Mouse (Mus musculus) ovary, postnatal 36 days (tissue): Measurements from ENCODE around the gene Wwc2.

Experiments used
- DNase-seq: peaks from one replicate; pipeline ENCODE4 v3.0.0; 2022; ENCODE audit warnings: low spot score, mixed read lengths

Wwc2 gene

DNA sequence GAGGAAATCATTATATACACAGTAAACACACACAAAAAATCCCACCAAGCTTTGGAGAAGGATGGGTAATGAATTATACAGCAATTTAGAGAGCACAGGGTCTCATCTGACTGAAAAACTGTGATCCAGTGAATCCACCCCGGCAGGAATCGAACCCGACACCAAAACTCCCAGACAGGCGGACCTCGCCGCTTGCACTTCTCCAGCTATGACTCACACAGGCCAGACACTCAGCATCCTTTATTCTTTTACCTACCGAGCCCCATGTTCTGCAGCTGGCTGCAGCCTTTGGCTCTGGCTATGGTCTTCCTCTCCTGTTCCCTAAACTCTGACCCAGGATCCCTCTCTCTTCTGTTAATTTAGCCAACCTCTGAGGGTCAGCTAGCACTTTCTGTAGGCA is 85.5 kb downstream of the Wwc2 start:
- no peak for DNase-seq

DNA sequence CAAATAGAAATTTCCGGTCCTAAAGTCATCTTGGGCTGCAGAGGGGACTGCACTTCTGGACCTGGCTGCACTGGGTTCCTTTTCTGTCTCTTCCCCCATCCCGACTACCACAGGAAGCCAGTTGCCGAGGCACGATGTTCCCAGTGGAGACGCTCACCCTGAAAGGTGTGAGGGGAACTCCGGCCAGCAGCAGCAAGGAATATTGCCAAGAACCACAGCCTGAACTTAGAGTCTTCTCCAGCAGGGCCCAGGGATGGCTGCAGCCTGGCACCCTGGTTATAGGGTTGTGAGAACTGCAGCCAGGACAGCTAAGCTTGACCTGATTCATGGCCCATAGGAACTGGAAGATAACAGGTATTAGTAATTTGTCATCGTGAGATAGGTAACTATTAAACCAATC is 86.7 kb downstream of the Wwc2 start:
- no peak for DNase-seq

DNA sequence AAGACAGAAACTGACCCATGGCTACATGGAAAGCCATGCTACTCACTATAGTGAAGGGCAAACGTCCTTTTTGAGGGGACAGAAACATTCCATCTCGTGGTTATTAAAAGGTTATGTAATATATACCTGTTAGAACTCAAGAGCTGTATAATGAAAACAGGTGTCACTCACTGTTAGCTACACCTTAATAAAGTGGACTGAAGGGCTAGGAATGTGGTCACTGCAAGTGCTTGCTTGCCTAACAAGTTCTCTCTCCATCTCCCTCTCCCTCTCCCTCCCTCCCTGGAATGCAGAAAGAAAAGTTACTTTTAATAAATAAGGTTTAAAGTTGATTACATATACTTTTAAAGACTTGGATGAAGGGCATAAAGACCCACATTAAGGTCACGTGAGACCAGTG is 88.0 kb downstream of the Wwc2 start:
- no peak for DNase-seq

DNA sequence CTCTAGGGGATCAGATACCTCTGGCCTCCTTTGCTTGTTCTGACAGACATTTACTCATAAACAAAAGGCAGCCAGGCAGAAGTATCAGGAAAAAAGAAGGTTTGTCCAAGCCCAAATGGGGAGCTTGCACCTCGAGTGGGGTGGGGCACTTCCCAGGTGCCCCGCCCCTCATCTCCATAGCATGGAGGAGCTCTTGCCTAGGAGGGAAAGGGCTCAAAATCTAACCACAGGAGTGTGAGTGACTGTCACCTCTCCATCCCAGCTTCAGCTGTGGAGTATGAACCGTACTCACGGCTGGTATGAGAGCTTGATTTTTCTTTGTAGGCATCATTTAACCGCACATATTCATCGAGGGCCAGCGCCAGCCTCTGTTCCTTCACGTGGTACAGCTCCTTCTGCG is 90.4 kb downstream of the Wwc2 start:
- no peak for DNase-seq

DNA sequence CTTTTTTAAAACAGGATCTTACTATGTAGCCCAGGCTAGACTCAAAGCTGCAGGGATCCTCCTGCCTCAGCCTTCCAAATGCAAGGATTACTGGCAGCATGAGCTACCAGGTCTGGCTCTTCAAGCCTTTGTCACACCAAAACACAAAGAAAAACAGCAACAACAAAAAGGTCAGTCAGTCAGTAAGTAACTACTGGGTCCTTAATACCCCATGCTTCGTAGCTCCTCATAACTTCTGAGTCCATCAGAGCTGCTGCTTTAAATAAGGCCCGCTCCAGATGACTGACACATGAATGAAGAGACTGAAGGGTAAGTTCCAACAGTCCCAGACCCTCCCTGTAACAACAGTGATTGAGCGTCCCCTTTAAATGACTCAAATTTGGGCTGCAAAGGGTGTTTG is 90.8 kb downstream of the Wwc2 start:
- DNase-seq: no peak

DNA sequence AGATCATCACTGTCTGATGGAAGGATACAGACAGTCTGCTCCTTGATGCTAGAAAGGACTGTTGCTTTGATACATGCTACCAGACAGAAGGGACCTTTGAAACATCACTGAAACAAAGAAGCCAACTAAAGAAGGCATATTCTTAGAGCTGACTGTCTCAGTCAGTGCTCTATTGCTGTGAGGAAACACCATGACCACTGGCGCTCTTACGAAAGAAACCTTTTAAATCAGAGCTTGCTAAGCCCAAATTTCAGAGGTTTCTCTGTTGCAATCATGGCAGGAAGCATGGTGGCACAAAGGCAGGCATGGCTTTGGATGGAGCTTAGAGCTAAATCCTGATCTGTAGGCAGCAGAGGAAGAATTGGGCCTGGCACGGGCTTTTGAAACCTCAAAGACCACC is 98.3 kb downstream of the Wwc2 start:
- no peak for DNase-seq

DNA sequence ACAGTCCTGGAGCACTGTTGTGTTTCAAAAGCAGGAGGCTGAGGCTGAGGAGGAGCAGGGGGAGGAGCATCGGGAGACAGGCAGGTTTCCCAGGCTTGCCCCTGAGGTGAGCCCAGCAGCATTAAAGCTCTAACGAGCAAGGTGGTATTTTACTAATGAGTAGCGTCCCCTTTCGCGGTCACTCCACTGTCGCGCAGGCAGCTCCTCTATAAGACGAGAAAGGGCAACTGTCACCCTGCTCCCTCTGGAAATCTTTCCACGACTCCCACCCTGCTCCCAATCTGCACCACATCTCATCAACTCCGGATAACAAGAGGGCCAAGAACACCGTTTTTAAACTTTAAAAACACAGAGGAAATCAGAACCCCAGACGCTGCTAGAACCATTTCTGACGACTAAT is 99.1 kb downstream of the Wwc2 start:
- no peak for DNase-seq

DNA sequence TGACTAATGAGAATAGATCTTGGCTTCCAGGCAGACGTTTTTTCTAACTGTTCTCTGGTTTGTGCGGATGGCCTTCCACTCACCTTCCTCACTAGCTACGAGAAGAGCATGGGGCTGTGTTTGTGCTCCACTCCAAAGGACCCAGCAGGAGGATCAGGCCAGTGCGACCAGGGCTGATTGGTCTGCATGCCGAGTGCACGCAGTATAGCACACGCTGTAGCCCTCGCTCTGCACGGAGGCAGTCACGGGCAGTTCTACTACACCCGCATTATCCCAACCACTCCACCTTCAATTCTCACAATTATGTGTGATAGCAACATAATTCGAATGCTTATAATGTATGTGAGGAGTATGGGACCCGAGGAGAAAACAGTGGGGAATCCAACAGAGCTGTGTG is 99.9 kb downstream of the Wwc2 start:
- no peak for DNase-seq

DNA sequence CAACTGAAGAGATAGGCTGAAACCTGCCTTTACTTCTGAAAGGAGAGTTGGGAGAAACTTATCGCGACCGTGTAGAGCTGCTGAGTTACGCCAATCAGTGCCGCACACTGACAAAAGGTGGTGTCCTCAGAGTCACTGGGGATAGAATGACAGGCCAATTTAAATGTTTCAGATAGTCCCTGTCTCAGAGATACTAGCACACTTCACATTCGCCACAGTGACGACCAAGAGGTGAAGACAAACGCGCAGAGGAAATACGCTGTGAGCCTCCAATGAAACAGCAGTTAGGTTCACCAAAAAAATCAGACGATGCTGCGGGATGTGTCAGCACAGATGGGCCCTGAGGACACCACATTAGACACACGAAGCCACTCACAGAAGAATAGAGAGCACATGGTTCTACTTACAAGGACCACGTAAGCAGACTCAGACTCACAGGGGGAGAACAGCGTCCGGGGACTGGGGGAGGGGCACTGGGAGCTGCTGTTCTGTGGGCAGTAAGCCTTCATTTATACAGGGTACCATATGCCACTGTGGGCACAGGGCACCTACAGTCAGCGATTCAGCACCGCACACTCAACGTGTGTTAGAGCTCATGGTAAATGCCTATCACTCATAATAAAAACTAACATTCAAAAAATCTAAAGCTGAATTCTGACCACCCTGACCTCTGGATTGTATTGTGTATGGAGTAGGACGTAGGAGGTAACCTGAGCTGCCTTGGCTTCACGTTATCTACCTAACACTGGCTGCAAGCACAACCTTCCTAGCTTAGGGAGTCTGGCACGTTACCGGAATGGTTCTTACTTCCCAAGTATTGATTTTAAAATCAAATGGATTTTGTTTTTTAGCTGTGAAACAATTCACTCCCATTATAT is 100.5 kb downstream of the Wwc2 start:
- no peak for DNase-seq

DNA sequence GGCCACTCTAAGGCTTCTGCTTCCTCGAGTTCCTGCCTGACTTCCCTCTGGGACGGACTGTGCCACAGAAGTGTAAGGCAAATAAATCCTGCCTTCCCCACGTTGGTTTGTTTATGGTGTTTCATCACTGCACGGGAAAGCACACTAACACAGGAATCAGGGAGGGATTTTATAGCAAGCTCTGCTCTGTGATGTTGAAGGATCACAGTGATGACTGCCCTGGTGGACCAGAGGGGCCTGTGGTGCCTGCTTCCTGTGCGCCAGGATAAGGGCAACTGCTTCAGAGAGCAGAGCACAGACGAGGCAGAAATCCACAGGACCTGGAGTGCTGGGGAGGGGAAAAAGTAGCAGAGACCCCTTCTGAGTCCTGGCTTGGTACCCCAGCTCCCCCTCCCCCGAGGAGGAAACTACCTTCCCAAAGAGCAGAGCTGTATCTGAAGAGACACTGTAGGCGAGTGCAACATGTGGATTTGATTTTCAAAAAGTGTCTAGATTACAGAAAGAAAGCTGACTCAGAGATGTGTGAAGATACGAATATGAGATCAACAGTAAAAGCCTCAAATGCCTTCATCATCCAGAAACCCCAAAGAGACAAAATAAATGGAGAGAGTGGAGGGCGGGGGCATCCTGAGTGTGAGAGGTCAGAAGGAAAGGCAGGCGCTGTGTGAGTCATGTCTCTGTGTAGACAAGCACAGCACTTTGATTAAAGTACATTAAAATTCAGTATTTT is 101.7 kb downstream of the Wwc2 start:
- DNase-seq: no peak

DNA sequence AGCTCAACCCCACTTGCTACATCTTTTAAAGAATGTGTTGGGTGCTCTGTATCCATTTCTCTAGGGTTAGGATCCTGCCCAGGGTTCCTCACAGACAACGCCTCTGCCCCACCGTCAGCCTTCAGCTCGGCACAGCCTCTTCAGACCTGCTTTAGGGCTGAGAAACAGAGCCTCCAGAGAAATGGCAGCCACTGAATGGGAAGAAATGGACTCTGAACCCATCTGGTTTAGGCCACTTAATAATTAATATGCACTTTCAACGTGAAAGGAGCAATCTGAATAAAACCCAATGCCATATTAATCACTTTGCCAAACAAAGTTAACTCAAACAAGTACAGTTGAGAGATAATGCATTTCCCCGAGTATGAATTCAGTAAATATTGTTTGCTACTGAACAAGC is 106.4 kb downstream of the Wwc2 start:
- DNase-seq: no peak

DNA sequence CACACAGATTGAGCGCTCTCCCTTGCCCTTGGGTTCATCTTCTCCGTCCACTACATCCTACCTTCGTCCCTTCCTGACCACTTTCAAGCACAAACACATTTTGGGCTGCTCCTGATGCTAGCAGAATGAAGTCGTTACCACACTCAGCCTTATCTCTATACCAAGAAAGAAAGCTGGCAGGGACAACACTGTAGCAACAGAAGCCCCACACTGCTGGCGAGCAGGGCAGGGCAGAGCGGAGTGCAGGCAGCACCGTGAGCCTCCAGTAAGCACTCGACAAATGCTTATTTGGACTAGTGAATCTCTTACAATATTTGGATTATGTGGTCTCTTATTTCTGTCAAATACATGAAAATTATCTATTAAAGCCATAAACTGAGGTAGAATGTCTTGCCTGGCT is 107.0 kb downstream of the Wwc2 start:
- DNase-seq: no peak

DNA sequence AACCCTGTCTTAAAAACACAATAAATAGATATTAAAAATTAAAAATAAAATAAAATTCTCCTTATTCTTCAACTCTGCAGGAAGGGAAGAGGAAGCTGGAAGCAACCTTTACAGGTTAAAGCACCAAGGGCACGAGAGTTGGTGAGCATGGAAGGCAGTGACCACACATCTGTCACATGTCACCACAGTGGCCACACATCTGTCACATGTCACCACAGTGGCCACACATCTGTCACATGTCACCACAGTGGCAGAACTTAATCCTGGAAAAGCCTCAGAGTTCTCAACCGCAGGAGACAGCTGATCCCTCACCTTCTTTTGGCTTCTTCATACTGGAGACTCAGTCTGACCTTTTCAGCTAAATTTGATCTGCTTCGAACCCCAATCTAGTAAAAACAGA is 112.2 kb downstream of the Wwc2 start:
- no peak for DNase-seq

DNA sequence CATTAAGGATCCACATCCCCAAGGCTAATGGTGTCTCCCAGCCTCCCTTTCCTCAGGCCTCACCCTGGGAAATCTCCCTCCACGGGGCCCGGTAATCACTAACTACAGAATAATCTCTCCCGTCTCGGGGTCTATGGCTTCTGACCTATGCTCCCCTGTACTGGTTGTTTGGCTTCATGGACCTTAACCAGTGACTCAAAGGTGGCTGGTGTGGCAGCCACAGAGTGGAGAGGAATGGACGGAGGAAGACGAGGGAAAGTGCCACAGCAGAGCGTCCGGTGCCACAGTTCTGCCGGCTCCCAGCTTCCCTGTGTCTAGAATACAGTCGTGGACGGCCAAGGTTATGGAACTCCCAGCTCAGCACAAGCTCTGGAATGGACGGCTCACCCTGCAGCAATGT is 114.9 kb downstream of the Wwc2 start:
- DNase-seq: no peak

DNA sequence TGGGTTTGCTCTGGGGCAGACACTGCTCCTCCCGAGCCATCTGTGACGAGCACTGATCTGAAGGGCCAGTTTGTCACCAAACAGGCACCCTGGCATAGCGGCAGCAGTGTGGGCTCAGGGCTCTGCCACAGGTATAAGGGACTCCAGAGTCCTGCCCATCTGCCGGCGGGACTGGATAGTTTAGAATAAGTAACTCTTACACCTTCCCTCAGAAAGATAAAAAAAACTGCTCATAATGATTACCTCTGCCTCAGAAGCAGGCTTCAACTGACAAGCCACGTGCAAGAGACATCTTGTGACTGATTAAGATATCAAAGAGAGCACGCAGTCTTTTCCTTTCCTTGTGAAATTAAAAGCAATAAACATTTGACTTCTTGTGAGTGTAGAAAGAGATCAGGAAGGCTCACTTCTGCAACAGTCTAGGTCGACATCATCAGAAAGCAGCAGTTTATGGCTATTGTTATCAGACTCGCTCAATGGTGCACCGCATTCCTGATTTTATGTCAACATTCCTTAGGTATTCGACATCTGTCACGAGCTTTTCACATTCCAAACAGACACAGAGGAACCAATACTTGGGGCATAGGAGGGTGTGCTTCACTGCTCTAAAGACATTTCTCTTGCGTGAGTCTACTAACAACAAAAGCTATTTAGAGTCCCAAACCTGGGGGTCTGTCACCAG is 116.1 kb downstream of the Wwc2 start:
- DNase-seq: no peak

DNA sequence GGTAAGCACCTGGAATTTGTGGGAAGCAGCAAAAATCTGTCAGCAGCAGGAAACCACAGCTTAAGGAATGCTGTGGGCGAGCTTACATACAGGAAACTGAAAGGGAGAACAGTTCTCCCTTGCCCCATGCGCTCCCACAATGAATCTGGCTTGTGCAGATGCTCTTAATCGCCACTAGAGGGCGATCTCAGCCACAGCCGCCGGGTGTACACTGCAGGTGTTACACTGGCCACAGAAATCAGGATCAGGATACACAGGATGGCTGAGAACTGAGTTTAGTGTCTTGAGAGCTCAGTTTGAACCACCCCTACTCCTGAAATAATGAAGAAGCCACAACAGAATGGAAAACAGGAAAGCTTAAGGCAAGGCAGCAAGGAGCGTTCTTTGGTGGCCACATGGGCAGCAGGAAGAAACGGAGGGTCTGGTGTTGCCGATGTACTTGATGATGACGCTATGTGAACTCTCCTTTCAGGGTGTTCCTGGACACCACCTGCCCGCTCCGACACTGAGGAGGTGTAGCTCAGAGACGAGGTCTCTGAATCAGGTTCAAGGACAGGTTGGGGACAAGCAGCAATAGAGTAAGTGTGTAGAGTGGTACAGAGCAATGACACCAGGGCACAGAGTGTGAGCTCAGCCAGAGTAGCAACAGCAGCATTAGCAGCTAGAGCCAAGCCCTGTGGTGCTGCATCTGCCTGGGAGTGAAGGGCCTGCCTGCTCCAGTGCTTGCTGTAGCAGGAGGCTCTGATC is 118.2 kb downstream of the Wwc2 start:
- DNase-seq: no peak

DNA sequence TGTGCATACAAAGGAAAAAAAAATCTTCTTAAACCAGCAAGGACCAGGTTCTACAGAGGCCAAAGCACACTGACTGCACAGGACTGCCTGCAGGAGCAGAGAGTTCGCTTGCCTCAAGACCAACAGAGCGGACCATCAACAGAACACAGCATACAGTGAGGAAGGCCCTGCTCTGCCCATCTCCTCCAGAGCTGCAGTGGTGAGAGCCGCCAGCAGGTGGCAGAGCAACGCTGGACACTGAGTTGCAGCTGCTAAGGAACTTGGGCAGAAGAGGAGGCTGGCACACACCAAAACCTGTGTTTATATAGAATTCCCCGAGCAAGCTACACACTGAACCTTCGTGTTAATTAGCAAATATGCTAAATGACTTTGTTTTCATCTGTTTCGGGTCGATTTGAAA is 123.7 kb downstream of the Wwc2 start:
- DNase-seq: peak; percentile 82

DNA sequence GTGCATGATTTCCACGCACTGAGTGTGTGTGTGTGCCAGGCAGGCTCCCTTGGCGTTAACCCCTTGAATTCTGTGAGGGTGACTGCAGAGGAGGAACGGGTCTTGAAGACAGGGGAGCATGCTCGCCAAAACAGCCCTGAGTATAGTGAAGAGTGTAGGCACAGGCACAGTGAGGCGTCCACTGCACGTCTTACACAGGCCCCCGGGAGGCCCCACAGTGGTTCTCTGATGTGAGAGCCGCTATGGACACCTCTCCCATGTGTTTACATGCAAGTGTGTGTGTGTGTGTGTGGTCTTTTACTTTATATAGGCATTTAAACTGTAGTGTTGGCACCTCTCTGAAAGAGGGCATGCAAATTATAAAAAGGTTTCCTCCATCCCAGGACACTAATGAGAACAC is 124.2 kb downstream of the Wwc2 start:
- no peak for DNase-seq

DNA sequence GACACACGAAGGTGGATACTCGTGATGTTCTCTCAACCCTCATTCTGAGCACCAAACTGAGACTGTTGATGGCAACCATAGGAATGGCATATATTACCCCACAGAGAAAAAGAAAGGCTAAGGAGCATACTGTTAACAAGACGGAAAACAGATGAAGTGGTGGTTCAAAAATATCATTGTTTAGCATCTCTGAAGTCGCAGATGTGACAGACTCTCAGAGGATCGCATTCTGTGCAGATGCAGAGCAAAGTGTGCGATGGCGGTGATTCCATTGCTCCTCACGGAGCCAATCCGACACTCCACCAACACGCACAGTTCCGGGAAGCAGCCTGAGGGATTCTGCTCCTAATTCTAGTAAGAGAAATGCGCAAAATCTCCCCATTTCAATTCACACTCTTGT is 131.5 kb downstream of the Wwc2 start:
- DNase-seq: no peak

DNA sequence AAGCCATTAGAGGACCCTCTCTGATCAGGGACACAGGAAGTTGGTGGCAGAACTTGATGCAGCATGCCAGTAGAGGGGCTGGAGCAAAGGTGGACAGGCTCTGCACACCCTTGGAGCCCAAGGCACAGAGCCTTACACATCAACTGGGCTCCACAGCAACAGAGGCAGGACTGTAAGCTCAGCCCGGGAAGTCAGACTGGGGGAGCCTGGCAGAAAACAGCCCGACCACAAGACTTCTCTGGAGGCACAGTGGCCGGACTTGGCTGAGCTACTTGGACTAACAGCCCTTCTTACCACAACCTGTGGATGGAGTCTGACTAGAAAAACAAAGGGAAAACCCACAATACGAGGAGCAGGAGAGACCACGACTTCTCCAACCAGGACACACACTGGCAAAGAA is 137.4 kb downstream of the Wwc2 start:
- no peak for DNase-seq

DNA sequence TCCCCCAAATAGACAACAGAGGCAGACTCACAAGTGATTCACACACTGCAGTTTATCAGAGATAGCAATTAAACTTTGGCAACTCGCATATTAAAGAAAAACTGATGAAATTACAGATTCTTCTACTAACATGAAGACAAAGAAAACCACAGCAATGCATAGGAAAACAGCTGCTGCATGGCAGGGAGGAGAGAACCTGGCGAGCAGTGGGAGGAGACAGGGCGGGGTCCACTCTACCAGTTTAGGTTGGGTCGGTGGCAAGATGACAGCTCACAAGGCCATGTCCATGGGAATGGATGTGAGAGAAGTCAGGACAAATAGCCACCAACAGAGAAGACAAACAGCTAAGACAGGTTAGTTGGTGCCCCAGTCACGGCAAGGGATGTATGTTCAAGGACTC is 138.0 kb downstream of the Wwc2 start:
- DNase-seq: no peak

DNA sequence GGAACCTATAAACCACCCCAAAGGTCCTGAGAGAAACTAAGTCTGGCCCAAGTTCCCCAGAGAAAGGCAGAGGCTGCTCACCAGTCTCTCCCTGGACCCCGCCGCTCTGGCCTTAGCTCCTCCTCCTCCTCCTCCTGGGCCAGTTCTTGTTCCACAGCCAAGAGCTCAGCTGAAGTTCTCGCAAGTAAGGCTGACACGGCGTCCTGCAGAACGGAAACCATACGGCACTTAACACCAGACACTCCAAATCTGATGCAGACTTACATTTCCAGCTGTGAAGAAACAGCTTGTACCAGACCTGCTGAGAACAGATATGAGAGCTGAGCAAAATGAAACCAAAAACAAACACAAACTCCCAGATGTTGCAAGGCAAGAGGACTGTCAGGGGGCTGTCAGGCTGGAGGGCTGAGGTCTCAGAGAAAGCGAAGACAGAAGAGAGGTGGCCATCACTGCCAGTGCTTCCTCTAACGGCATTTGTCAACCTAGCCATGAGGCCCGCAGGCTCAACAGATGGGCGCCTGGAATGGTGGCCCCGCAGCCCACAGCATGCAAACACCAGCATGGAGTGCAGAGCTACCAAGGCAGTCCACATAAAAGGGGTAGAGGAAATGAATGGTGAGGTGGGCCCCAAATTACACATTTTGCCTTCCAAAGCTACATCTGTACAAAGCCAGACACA is 138.8 kb downstream of the Wwc2 start:
- no peak for DNase-seq
